Mouse (Mus musculus): ENCODE results near the gene Sell.
"Not testable (repeated sequence)": the region's sequence is repeated elsewhere in the genome, so short reads cannot be mapped to it uniquely, and the experiment has no call there.

Sell gene

DNA sequence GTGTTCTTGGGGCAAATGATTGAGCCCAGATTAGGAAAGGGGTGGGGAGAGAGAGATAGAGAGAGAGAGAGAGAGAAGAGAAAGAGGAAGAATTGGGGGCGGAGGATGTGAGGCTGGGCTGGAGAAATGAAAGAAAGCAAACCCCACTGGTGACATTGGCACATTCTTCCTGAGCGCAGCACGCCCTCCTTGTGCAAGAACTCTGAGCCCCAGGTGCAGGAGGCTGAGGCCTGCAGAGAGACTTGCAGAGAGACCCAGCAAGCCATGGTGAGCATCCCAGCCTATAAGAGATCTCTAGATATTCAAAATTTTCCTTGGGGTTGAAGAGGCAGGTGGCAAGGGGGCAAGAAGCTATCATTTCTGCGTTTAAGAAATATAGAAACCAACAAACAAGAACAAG is at the start of gene Sell:
Sell (plus strand) TSS at position 58 of the 400 bp plus-strand sequence.
- DNase-seq (ENCODE audit: low read depth, low spot score) = no peak

DNA sequence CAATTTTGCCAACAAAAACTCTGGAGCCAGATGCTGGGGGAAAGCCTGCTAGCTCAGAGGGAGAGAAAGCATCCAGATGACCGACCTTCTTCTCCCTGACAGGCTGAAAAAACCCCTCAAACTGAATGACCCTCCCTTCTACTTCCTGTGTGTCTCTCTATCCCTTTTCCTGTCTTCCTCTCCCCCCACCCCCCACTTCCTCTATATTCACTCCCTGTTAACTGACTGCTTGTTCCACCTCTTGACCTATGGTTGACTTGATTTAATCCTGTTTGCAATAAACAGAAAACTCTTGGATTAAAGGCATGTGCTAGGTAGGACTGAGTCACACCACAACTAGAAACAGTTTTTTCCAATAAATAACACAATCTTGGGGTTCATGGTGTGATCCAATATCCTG is 47.2 kb upstream of the Sell start:
- DNase-seq (ENCODE audit: low read depth, low spot score) = no peak

DNA sequence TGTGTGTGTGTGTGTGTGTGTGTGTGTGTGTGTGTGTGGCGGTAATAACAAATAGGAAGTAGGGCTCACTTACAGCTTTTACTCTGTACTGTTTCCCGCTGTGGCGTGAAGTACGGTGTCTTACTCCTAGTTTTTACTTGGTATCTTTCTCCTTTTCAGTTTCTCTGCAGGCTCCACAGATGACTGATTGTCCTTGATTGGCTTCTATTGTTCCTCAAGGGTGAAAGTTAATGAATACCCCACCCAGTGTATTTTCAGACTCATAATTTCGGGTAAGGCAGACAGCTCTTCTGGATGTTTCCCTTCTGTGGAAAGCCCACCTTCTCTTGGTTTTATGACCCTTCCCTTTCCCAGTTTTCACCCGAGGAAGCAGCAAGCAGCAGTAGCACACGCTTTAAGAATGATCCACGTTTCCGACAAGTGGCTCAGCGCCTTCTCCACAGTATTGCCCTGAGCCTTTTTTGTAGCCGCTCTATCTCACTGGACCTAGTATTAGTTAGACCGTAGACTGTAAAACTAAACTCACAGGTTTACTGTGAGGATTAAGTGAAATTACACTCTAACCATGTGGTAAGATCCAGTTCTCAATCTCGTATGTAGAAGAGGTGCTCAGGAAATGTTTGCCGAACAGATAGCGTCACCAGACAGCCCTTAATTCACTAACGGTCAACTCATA is 43.4 kb upstream of the Sell start:
- no peak for DNase-seq (ENCODE audit: low read depth, low spot score)

DNA sequence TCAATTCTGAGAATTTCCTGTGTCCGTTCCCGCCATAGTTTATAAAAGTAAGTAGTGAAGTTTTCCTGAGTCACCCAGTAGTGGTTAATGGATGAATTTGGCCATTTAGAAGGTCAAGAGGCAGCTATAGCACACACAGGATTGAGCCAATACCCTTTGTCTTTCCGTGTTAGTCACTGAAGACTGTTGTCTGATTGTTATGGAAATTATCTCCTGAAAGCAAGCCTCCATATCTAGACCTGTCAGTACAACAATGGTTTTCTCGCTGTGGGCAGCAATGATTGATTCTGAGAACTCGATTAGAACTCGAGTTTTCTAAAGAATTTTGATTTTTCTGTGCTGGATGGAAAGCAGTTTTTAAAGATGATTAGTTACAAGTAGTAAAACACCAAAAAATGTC is 42.0 kb upstream of the Sell start:
- DNase-seq (ENCODE audit: low read depth, low spot score) = no peak

DNA sequence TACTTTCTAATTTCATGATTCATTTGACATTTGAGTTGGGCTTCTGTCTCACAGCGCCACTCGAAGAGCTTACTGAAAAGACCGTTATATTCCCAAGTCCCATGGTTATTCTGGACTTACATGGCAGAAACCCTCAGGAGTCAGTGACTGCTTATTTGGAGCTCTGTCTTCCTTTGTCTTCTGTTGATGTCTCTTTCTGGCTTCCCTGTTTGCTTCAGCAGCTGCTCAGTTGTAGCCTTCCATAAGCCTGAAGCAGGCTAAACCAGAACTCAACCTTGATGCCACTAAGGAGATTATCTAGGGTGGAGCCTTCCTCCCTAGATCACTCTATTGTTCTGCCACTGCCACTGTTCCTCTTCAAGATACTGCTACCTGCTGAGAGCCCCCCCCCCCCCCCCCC is 41.0 kb upstream of the Sell start:
- not testable (repeated sequence) for DNase-seq (ENCODE audit: low read depth, low spot score)

DNA sequence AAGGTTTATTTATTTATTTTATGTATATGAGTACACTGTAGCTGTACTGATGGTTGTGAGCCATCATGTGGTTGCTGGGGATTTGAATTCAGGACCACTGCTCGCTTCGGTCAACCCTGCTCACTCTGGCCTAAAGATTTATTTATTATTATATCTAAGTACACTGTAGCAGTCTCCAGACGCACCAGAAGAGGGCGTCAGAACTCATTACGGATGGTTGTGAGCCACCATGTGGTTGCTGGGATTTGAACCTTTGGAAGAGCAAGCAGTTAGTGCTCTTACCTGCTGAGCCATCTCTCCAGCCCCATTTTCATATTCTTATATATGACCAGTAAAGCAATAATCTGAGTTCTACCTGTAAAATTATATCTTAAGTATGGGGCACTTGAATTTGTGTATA is 39.7 kb upstream of the Sell start:
- not testable (repeated sequence) for DNase-seq (ENCODE audit: low read depth, low spot score)

DNA sequence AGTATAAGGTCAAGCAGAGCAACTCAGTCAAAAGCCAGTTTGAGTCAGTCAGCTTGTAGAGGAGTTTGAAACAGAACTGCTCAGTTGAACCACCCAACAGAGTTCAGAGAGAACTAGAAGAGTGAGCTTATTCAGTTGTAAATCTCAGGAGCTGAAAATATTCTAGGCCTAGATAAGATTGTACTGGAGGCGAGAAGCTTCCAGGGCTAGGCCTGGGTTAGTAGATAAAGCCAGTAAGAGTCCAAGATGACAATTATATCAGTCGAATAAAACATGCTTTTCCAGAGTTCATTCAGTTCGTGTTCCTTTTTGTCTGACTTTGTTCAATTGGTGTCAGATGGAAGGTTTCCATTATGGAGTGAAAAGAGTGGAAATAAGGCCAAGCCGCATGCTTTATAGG is 36.1 kb upstream of the Sell start:
- DNase-seq (ENCODE audit: low read depth, low spot score) = no peak

DNA sequence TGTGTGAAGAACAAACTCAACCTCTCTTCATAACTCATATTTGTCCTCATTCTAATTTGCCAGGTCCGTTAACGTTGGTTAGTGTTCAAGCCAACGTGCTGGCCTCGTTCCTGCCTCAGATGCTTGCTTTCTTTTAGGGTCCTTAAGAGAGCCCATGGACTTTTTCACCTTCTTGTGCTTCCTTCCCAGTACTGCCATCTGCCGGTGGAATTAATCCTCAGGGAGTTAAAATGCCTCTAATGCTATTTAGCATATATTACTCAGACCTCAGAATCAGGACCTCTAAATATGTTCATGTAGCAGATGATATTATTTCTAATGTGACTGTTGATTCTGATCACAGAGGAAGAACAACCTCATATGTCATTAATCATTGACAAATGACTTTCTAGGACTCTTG is 34.4 kb upstream of the Sell start:
- no peak for DNase-seq (ENCODE audit: low read depth, low spot score)

DNA sequence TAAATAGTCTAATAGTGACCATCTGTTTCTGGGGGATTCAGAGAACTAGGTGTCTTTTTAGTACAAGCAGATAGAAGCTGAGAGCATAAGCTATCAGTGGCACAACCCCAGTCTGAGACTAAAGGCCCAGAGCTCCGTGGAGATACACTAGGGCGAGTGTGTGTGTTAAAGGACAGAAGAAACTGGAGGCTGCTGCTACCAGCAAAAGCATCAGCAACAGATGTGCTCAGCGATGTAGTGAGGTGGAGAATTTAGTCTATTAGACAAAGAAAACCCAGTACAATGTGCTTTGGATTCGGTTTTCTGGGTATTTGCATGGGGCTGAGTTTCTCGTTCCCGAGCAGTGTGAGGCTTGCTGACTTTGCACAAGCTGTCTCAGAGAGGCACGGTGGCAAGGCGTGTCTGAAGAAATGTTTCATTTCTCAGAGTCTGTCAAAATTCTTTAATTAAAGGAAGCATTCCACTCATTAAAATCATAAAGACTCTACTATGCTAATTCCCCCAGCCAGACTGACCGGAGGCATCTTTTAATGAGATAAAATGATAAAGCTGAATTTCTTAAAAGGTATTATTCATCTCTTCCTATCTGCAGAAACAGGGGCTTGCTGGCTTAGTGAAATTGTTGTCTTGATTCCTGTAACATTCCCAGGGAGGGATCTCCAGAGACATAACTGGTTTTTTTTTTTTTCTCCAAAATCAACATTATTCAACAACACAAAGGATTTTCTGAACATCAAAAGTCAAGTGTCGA is 21.2 kb upstream of the Sell start:
- no peak for DNase-seq (ENCODE audit: low read depth, low spot score)

DNA sequence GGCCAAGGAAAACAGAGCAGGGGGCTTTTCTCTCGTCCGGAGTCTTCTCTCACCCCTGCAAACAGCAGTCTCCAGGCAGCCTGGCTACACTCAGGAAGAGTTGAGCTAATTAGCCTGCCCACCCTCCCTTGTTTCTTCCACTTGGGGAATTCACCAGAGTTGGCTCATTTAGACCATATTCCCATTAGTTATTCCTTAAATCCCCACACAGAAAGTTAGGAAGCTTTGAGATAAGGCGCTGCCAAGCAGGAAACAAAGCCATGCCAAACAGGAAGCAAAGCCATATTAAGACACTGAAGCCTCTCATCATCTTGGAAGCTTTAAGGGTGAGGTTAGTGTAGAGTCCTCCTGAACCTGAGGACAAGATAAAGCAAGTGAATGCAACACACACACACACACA is 18.2 kb upstream of the Sell start:
- no peak for DNase-seq (ENCODE audit: low read depth, low spot score)

DNA sequence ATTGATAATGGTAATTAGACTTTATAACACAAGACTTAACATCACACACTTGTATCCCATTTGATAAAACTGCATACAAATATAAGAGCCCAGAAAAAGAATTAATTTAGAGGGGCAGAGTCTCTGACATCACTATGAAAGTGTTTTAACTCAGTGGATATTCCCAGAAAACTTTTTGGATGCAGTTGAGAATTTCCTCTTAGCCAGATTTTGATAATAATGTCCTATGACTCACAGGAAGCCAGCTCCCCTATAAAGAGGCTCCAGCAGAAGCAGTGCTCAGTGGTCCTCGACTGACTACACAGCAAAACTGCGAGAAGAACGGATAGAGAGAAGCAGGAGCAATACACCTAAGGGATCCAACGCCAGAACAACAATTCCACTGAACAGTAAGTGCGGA is 13.8 kb upstream of the Sell start, which contains the start of gene Sele:
Sele (plus strand) TSS at position 301 of the 400 bp plus-strand sequence.
- no peak for DNase-seq (ENCODE audit: low read depth, low spot score)

DNA sequence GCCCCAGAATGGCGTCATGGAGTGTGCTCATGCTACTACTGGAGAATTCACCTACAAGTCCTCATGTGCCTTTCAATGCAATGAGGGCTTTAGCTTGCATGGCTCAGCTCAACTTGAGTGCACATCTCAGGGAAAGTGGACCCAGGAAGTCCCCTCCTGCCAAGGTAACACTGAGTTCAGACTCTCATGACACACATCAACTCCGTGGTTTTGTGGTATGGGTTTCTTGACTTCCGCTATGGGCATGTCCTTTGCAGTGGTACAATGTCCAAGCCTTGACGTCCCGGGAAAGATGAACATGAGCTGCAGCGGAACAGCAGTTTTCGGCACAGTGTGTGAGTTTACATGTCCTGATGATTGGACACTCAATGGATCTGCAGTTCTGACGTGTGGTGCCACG is 8.2 kb upstream of the Sell start:
- DNase-seq (ENCODE audit: low read depth, low spot score) = no peak

DNA sequence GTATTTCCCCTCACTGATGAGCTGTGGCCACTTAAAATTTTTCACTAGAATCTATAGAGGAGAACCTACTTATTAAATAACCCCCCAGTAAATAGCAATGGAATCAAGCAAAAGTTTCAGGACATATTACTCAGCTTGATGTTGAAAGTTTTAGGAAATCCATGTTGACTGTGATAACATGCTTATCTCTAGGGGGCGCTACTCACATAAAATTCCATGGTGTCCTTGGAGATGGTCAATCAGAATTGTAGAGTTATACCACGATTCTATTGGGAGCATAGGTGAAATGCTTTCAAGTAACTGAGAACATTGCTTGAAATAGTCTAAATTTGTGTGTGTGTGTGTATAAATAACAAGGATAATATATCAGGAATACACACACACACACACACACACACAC is 7.0 kb upstream of the Sell start:
- DNase-seq (ENCODE audit: low read depth, low spot score) = no peak

DNA sequence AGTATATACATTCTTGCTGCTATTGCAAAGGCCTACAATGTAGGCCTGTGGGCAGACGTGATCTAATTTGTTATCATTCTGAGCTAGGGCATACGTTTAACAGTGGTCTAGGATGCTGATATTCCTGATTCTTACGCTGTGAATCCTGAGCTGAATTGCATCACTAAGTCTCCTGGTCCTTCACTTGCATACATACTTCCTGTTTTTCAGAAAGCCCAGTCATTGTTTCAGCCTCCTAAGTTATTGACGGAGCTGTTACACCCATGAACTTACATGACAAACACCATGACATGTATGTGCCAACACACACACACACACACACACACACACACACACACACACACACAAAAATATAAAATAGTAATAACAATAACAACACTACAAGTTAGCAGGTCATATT is 1.7 kb upstream of the Sell start:
- no peak for DNase-seq (ENCODE audit: low read depth, low spot score)

DNA sequence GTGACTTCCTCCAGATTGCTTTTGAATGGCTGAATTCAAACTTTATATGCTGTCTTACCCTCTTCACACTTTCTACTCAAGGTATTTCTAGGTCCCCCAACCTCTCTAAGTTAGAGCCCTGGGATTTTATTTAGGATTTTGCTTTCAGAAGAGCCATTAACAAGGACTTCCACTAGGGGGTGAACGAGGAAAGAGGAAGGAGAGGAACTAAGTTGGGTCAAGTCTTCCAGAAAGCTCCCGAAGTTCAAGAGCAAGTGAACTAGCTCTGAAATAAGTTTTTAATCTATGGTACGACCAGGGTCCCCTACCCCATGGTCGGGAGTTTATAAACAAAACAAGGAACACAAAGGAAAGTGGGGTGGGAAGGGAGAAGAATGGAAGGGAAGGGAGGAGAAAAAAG is 504 bp upstream of the Sell start:
- peak; percentile 30 for DNase-seq (ENCODE audit: low read depth, low spot score)

DNA sequence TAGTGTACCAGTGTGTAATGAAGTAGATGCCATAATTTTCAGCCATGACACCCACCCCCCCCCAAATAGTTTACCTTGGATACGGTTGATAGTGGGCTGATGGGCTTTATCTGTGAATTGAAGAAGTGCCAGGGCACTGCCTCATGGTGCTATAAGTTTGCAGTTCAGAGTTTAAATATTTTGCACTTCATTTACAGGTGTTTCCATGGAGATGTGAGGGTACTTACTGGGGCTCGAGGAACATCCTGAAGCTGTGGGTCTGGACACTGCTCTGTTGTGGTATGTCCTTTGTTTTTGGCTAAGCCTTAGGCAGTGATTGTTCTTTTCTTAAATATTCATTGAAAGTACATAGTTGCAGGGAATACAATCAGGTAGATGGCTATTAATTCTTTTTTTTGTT is 1.1 kb downstream of the Sell start:
- DNase-seq (ENCODE audit: low read depth, low spot score) = no peak

DNA sequence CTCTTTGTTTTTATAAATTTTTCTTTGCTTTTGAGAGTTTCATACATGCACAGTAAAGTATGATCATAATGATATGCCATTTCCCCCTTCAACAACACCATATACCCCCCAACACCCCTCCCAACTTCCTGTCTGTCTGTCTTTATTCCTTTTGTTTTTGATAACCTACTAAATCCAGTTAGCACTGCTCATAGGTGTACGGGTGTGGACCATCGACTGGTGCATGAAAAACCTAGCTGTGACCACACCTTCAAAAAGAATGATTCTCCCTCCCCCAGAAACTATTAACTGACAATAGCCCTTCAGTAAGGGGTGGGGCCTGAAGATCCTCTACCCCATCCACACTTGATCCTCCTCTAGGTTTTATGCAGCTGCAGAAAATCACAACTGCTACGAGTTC is 2.0 kb downstream of the Sell start:
- no peak for DNase-seq (ENCODE audit: low read depth, low spot score)

DNA sequence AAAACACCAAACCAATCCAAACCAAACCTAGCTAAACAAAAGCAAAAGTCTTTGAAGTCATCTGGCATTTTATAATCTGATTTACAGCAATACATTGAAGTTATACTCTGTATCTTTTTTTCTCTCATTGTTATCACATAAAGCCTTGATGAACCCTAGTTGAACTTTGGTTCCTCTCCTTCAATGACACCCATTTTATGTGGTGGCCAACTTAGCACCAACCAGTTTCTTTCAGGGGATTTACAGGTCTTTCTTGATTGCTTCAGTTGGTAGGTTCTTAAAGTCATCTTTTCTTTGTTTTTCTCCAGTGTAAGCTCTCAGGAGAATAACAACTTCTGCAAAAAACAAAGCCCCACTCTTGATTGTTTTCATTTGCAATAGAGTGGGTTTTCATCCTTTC is 7.5 kb downstream of the Sell start:
- DNase-seq (ENCODE audit: low read depth, low spot score) = no peak

DNA sequence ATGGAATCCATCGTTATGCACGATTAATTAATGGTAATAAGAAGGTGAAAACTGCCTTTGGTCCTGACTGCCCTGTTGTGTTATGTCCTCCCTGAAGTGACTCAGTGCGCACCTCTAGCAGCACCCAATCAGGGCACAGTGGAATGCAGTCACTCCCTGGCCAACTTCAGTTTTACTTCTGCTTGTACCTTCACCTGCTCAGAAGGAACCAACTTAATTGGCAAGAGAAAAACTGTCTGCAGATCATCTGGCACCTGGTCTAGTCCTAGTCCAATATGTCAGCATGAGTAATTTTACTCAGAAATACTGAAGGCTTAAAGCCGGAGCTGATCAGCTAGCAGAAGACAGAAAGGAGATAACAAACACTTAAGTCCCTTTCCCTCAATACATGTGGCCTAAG is 8.7 kb downstream of the Sell start:
- DNase-seq (ENCODE audit: low read depth, low spot score) = no peak

DNA sequence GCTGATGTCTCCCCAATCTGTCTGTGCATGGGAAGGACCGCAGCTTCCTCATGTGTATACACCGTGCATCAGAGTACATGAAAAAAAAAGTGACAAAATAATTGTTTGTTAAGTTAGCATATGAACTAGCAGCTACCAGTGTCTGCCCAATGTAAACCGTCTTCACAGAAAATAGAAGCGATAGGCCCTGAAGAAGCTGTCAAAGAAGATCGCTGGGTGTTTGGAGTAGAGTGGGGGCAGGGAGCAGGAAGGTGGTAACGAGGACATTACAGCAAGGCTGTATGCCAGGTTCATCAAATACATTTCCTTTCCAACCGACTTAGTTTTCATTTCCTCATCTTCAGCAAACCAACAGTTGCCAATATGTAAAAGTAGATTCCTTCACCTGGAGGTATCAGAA is 9.3 kb downstream of the Sell start:
- no peak for DNase-seq (ENCODE audit: low read depth, low spot score)

DNA sequence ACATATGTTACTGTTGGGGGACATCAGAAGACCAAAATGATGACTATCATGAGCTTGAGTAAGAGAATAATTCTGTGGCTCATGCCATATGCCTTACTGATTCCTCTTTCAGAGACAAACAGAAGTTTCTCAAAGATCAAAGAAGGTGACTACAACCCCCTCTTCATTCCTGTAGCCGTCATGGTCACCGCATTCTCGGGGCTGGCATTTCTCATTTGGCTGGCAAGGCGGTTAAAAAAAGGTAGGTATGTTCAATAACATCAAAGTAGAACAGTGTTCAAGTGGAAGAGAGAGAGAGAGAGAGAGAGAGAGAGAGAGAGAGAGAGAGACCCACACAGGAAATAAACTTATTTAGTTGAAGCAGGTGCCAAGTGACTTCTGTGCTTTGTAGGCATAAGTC is 10.2 kb downstream of the Sell start:
- no peak for DNase-seq (ENCODE audit: low read depth, low spot score)

DNA sequence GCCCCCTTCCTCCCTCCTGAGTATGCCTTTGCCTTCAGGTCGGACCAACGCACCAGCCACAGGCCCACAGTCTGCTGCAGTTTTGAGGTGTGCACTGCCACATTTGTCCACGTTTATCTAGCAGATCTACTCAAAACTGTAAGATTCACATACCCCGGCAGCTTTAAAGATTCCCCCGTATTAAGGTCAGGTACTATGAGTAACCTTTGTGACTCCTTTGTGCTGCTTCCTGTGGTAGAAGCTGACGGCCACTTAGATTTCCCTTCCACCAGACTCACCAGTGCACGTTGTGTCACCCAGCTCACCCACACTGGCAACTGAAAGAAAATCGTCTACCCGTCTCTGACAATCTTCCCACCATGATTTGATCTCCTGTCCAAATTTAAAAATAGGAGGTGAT is 11.3 kb downstream of the Sell start:
- DNase-seq (ENCODE audit: low read depth, low spot score) = no peak

DNA sequence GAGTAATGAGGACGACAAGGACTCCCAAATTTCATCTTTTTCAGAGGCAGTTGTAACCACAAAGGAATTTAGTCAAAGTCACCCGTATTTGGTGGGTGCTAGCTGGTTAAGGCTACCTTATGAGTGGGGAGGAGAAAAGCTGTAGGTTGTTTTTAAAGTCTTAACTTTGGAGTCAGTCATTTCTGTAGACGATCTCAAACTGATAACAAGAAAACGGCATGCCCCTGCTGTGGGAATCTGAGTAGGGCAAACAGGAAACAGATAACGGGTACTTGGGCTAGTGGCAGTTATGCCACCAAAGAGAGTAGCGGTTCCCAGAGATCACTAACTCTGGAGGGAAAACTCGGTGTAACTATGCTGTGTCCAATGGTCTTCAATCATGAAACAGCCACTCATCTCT is 12.0 kb downstream of the Sell start:
- no peak for DNase-seq (ENCODE audit: low read depth, low spot score)
